Mouse (Mus musculus) heart, adult 8-10 months (tissue): ENCODE measurements around the gene Rbm14. TPM values are rescaled to one million over a fixed set of nuclear protein-coding genes. Genes with fewer than 3 reads are reported as not detected.

Experiments
- DNase-seq: peaks from one replicate; pipeline ENCODE4 v3.0.0; 2022; ENCODE audit warnings: low spot score
- total RNA-seq, 4 experiments: library from RNA; stranded (reverse); gene quantifications; 2 replicates each; pipeline ENCODE4 v1.2.4; 2022

Gene Rbm14
- total RNA-seq = 10 to 100 TPM; 16.4 to 23.3 (median 17.3) TPM

GRCm38 (mm10) chr19:4811063-4811908, at the start of gene Rbm14, which contains the start of gene Gm21992:
Gene Rbm14 (minus strand): TSS chr19:4811634.
Gene Gm21992 (minus strand): TSS chr19:4811612.
- peak; percentile 99 for DNase-seq

- no peak for DNase-seq
Measured at GRCm38 (mm10) chr19:4859081-4859480, 47.6 kb upstream of the Rbm14 start.

DNA sequence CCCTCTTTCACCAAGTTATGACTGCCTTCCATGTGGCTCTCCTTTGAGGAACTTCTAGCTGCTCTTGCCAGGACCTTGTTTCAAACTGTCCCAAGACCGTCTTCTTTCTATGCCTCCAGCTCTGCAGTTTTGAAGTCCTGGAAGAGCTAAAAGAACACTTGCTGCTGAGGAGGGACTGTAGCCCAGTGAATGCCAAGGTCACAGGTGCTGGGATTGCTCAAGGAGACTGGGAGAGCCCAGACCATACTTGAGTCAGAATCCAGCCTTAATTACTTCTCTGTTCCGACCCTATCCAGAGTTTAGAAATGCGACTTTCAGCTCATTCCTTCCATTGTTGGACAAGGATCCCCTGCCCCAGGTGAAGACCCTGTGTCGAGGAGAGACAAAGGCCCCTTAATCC, 44.5 kb upstream of the Rbm14 start:
- no peak for DNase-seq

DNA sequence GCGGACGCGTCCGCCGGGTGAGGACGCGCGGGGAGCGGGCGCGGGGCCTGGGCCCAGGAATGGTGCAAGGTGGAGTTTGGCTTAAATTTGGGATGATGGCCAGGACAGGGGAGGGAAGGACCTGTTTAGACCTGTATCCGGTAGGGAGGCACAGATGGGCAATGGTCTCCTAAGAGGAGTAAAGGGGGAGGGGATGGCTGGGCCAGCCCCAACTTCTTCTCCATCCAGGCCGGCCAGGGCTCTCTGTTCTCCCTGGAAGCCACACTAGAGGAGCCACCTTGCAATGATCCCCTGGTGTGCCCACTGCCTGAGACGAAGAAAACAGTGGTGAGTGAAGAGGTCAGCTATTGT, 44.0 kb upstream of the Rbm14 start:
- DNase-seq = no peak

- peak; percentile 91 for DNase-seq
Measured at GRCm38 (mm10) chr19:4854552-4855469, 43.4 kb upstream of the Rbm14 start, which contains the start of gene Ctsf. Gene Ctsf (plus strand): TSS chr19:4855130.

DNA sequence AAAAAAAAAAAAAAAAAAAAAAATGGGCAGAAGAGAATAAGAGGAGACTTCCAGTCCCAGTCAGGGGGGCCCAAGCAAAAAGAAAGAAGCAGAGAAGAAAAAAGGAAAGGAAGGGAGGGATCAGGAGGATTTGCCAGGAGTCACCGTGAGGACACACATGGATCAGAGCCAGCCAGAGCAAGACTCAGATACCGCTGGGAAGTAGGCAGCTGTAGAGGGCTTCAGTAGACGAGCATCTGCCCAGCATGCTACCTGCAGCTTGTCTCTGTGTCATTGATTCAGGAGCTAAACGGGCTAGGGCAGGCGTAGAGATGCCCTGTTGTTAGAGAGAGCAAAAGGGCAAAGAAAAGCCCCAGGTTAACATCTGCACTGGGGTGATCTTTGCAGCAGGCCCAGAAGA, 38.8 kb upstream of the Rbm14 start:
- DNase-seq = no peak

DNA sequence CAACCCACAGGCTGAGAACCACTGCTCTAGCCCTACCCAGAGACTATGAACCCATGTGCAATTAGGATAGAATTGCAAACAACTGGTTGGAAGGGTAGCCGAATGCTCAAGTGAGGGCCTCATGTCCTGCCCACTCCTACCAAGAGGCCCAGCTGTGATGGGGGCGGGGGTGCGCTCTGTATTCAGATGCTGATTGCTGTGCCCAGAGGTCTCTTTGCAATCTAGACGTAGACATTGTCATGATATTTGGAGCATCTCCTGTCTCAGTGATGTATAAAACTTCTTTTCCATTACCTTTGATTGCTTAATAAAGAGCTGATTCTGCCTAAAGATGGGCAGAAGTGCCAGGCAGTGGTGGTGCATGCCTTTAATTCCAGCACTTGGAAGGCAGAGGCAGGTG, 38.4 kb upstream of the Rbm14 start:
- no peak for DNase-seq

DNA sequence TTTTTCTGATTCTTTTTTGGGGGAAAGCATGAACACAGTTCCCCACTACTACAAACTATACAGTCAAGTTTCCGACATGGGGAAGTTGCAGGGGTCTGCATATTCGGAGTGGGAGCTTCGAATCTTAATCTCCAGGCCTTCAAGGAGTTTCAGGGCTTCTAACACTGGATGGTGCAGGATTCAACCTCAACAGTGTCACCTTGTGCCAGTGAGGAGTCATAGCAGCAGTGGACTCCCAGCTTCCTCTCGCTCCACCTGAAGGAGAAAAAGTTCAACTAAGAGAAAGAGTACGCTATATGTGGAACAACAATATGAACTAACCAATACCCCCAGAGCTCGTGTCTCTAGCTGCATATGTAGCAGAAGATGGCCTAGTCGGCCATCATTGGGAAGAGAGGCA, 36.1 kb upstream of the Rbm14 start:
- DNase-seq = no peak

- DNase-seq = no peak
Measured at GRCm38 (mm10) chr19:4845846-4846245, 34.4 kb upstream of the Rbm14 start.

GRCm38 (mm10) chr19:4842611-4843010, 31.2 kb upstream of the Rbm14 start:
- no peak for DNase-seq

DNA sequence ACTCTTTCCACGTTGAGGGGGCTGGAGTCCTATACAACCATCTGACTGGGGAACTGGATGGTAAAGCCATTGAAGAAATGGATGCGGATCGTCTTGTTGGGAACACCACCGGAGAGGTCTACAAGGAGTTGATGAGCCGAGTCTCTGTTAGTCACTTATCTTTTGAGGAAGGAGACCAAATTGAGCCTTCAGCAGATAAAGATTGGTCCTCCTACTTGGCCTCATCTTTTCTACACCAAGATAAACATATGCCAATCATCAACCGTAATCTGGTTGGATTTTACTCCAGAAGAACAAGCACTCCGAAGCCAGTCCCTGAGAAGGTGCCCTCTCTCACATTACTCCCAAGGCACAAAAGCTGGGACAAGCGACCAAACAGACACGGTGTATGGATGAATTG, 29.4 kb upstream of the Rbm14 start:
- DNase-seq = no peak

DNA sequence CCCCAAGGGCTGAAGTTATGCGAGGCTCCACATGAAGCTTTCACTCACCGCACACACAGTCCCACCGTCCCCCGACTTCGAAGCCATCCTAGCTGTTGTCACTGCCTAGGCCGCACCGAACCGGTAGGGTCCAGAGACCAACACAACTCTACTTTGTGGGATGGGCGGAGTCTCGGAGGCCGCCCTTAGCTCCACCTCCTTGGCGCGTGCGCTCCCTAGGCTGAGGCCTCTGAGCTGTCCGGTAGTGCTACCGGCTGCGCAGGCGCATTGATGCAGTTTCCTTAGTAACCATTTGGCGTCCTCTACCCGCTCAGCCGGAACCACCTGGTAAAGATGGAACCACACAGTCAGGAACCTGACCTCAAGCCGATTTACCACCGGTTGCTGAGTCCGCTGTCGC, 27.7 kb upstream of the Rbm14 start, which contains the start of the genes Ccs and Ccdc87:
Gene Ccs (minus strand): TSS at position 184 of the 400 bp plus-strand sequence.
Gene Ccdc87 (plus strand): TSS at position 218 of the 400 bp plus-strand sequence.
- peak; percentile 97 for DNase-seq

GRCm38 (mm10) chr19:4838526-4839140, 27.2 kb upstream of the Rbm14 start:
- no peak for DNase-seq

- DNase-seq = no peak
Measured at GRCm38 (mm10) chr19:4837049-4837448, 25.6 kb upstream of the Rbm14 start.

DNA sequence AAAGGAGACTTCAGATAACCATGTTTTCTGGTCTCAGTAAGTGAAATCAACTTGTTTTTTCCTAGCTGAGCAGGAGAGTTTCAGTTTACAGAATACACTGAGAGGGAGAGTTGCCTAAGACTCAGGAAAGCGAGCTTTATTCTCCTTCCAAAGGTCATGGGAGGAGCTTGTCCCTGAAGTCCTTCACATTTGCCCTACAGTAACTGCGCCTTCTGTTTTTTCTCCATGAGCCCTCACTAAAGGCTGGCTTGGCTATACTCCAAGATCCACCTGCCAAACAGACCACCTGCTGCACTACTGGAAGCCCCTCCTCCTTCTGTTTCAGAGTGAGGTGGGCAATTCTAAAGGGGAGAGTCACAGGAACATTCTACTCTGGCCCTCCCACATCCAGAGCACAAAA, 24.7 kb upstream of the Rbm14 start:
- DNase-seq = no peak

DNA sequence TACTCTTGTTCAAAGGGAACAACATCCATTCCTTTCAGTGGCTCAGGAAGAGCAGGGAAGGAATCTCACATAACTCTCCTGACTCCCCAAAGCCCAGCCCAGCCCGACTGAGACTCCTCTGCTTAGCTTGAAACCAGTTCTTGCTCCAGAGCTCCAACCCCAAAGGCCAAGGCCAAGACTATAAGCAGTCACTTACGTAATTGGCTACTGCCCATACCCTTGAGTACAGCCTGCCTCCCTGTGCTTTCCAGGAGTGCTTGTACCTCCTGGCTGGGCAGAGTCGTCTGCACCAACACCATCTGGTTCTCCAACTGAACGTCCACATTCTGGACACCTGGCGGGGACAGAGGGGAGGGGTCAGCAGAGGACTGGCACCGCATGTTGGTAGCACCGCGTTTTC, 22.5 kb upstream of the Rbm14 start:
- DNase-seq = no peak

DNA sequence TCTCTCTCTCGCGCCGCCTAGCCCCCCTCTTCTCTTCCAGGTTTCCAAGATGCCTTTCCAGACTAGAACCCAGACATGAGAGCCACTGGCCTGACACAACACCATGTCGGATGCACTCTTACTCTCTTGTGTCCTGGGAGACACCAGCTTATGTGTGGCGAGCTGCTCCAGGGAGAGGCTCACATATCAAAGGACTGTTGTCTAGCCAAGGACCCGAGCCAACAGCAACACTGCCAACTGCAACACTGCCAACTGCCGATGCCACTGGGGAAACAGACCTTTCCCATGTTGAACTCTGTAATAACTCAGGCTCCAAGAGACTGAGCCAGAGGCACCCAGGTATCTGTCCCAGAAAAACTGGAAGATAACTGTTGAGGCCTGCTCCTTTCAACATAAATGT, 17.7 kb upstream of the Rbm14 start:
- DNase-seq = peak; percentile 69

DNA sequence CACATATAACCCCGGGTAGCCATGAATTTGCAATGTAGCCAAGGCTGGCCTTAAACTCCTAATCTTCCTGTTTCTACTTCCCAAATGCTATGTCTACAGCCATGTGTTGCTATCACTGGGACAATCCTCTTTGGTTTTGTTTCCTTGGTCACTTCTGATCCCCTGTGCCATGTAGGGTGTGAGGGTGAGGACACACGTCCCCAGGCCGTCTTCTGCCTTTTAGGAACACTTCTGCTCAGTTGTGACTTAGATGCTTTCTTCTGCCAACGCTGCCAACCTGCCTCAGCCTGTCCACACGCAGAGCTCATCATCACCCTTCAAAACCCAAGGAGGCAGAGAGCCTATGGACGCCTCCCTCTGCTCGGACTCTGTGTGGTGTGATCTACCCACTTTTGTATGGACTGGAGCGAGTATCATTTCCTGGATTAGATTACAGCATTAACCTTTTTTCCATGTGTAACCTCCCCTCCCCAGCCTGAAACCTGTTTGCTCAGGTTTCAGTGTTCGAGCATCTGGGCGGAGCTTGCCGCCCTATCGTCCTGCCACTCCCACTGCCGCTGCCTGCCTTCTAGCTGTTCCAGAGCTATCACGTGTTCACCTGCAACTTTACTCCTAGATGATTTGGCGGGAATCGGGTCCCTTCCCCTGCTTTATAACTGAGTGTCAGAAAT, 17.1 kb upstream of the Rbm14 start:
- no peak for DNase-seq

DNA sequence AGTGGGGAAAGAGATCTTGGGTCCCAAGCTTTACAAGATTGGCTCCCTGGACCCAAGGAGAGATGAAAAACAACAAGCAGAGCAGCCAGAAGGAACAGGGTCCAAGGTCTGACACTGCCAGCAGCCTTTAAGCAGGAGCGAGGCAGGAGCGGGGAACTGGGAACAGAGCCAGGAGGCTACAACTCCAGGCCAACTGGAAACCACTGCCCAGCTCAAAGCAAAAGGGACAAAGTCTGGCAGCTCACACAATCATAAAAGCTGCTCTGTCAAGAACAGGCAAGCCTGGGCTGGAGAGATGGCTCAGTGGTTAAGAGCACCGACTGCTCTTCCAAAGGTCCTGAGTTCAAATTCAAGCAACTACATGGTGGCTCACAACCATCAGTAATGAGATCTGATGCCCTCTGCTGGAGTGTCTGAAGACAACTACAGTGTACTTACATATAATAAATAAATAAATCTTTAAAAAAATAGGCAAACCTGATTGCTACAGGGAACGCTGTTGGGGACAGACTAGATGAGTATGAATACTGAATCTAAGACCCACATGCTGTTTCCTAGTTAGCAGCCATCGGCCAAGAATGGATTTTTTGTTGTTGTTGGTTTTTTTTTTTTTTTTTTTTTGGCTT, 9.4 kb upstream of the Rbm14 start:
- peak; percentile 78 for DNase-seq

- no peak for DNase-seq
Measured at GRCm38 (mm10) chr19:4817182-4817835, 5.9 kb upstream of the Rbm14 start.
